Mouse (Mus musculus) right cerebral cortex, adult 2 months (tissue): ENCODE measurements around the gene Plk1.

Experiments
- DNase-seq, 2 experiments: peaks; one replicate each; pipeline ENCODE4 v3.0.0; 2021 to 2022; ENCODE audit warnings: low spot score in 2 of 2

The Plk1 gene

DNA sequence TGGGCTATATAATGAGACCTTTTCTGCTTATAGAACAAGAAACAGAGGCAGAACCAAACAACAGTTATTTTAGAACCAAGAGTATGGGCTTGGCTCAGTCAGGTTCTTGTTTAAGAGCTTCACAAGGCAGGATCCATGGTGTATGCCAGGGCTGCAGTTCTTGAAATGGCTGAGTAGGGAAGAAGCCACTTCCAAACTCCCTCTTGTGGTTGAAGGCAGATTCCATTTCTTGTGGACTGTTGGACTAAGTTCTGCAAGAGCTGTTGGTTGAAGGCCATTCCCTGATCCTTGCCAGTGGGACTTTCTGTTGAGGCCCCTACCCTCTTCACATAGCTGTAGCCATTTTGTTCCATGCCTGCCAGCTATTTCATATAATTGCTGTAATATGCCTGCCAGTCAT, 34.7 kb downstream of the Plk1 start:
- DNase-seq: no peak

DNA sequence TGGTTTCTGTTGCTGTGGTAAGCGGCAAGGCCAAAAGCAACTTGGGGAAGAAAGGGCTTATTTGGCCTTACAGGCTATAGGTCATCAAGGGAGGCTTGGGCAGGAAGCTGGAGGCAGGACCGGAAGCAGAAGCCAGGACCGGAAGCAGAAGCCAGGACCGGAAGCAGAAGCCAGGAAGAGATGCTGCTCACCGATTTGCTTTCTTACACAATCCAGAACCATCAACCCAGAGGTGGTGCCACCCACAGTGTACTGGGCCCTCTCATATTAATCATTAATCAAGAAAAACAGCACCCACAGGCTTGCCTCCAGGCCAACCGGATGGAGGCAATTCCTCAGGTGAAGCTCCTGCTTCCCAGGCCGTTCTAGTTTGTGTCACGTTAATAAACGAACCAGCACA, 37.5 kb downstream of the Plk1 start:
- no peak for DNase-seq

DNA sequence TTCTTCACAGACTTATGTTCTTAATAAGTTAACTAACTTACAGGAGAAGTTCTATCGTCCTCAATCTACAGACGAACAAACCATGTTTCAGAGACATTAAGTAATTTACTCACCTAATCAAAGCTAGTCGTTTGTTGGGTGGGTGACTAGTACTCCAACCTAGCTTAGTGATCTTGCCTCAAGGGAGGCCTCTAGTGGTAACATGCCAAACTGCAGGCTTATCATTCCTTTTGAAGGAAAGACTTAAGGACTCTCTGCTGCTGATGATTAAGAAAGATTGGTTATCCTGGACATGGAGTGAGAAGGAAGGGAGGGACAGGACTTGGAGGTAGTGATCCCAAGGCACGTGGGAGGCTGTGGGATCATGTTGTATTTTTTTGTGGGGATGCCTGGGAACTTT, 38.1 kb downstream of the Plk1 start:
- DNase-seq: peak; percentile 70 to 74

DNA sequence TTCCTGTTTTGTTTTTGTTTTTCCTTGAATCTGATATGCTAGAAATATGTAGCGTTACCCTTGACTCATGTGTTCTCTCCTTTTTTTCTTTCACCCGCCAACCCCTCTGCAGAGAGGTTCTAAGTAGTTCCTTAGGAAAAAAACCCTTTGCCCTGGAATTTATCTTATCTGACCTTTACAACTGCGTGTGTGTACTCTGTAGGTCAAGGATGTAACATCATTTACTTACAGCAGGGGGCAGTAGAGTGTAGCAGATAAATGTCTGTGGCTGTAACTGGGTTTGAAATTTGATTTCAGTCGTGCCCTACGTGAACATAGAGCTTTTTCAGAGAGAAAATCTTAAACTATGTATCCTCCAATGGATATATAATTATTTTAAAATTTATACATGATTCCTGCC, 40.1 kb downstream of the Plk1 start:
- DNase-seq: peak; percentile 29 to 38

DNA sequence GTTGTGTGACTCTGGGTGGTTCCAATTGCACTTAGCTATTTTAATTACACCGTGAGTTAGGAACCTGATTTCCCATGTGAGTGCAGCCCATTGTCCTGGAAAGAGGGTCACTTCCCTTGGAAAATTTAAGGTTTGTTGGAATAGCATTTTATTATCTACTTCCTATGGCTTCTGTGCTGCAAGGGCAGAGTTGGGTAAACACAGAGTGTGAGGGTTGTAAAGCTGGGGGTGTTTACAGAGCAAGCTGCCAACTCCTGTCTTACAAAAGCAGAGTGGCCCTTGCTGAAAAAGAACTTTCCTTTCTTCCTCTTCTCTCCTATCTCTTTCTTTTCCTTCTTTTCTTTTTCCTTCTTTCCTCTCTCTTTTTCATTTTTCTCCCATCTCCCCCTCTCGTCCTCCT, 44.7 kb downstream of the Plk1 start:
- no peak for DNase-seq

DNA sequence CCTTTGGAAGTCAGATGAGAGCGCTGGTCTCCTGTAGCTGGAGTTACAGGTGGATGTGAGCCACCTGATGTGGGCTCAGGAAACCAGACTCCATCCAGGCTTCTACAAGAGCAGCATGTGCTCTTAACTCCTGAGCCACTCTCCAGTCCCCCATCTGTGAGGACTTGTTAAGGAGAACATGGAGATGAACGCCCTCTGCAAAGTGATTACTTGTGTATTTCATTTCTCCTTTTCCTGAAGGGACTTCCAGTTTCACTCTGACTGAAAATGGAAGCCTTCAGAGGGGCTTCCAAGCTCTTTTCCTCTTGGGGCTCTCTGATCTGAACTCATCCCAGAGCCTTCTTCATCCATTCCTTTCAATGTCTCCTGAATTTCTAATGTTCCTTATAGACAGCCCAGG, 46.9 kb downstream of the Plk1 start:
- no peak for DNase-seq

- no peak for DNase-seq
These were observed 49.2 kb downstream of the Plk1 start for GRCm38 (mm10) chr7:122208276-122209021.

- DNase-seq: no peak
These were observed 60.1 kb downstream of the Plk1 start, which contains the start of gene Chp2 for GRCm38 (mm10) chr7:122219315-122219801. Gene Chp2, plus strand, starts transcription at chr7:122219496.
